Mouse (Mus musculus) brain, embryonic 14.5 days (tissue): ENCODE data around the gene Map6d1.

Source experiments
- CTCF ChIP-seq: fragments of 200-500 bp; IDR thresholded peaks from 2 replicates; pipeline ENCODE4 v1.5.1; 2012; ENCODE audit warnings: inconsistent platforms, mild to moderate bottlenecking, moderate library complexity, borderline replicate concordance; ENCODE audit not compliant: insufficient read depth, insufficient read length; ENCODE audit errors: extremely low read depth
- POLR2A ChIP-seq: fragments of 200-500 bp; IDR thresholded peaks from 2 replicates; pipeline ENCODE4 v1.6.1; 2012; ENCODE audit warnings: mild to moderate bottlenecking, inconsistent platforms, borderline replicate concordance; ENCODE audit not compliant: poor library complexity, insufficient read depth, insufficient read length, severe bottlenecking; ENCODE audit errors: extremely low read depth

DNA sequence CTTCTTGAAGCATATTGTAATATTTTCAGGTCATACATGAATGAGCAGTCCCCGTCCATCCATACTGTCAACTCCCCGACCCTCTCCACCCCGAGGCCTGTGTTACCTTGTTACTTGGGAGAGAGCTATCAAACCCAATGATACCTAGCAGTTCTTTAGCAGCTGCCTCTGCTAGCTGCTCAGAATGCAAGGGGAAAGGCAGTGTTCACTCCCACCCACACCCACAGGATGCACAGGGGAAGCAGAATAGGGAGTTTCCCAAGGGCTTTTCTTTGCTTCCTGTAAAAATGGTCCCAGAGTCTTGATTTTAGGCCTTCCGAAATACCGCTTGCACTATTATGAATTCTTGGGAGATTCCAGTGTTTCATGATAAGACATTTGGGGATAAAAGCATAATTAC, 13.0 kb downstream of the Map6d1 start:
- TF ChIP-seq CTCF (no peak), POLR2A (no peak)
